Mouse (Mus musculus) stomach, postnatal 0 days (tissue): ENCODE data around the gene Prkacb.

Source experiments
- CTCF ChIP-seq: IDR thresholded peaks from 2 replicates; pipeline ENCODE4 v1.5.1; 2016; ENCODE audit warnings: antibody characterized with exemption, low read depth, mild to moderate bottlenecking, moderate library complexity
- EP300 ChIP-seq: optimal IDR thresholded peaks from 2 replicates; pipeline ENCODE3; 2016; ENCODE audit warnings: antibody characterized with exemption

GRCm38 (mm10) chr3:146712305-146712704 is 100.5 kb downstream of the Prkacb start:
- no peak for TF ChIP-seq CTCF
- no peak for TF ChIP-seq EP300
